Mouse (Mus musculus) CH12F3 (cell line): ENCODE data around the gene 2310039H08Rik.

Source experiments
- in situ Hi-C: fragments of 300-500 bp; cut with MboI; formaldehyde crosslinking; loops from 2 replicates; pipeline ENCODE4 v1.14.3; 2020; ENCODE audit warnings: low sequenced_read_pairs

Gene 2310039H08Rik

GRCm38 (mm10) chr17:46772404-46773277, at the start of gene 2310039H08Rik:
Gene 2310039H08Rik (plus strand): TSS chr17:46772635.
- in situ Hi-C loops, result no loop called here

DNA sequence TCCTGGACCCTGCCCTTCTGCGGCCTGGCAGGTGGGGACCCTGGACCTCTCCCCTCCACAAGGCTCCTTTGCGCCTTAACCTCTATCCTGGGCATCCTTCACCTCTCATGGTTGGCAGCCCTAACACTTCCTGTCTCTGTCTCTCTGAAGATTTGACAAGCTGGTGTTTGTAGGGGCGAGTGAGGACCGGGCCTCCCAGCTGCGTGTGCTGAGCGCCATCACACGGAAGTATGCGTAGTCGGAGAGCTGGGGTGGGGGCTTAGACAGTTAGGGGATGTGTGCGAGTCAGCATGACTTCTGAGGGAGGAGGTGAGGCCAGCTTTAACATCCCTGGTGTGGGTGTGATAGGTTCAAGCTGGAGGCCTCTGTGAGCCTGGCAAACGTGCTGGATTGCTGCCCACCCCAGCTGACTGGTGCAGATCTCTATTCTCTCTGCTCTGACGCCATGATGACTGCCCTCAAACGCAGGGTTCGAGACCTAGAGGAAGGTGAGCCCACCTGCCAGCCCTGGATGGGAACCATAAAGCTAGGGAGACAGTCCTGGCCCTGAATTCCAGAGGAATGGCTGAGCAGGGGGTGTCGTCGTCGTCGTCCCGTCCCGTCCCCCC, 47.9 kb upstream of the 2310039H08Rik start:
- in situ Hi-C loops, result no loop called here

- in situ Hi-C loops, result no loop called here
Measured at GRCm38 (mm10) chr17:46725273-46725672, 47.2 kb upstream of the 2310039H08Rik start.

- in situ Hi-C loops, result no loop called here
Measured at GRCm38 (mm10) chr17:46725731-46726645, 46.4 kb upstream of the 2310039H08Rik start.

GRCm38 (mm10) chr17:46727271-46727670, 45.2 kb upstream of the 2310039H08Rik start:
- in situ Hi-C loops, result no loop called here

GRCm38 (mm10) chr17:46728021-46728420, 44.4 kb upstream of the 2310039H08Rik start:
- in situ Hi-C loops, result no loop called here

GRCm38 (mm10) chr17:46728496-46728895, 43.9 kb upstream of the 2310039H08Rik start:
- in situ Hi-C loops, result no loop called here

GRCm38 (mm10) chr17:46728904-46729318, 43.5 kb upstream of the 2310039H08Rik start, which contains the start of gene Gnmt:
Gene Gnmt (minus strand): TSS chr17:46729168.
- in situ Hi-C loops, result no loop called here

GRCm38 (mm10) chr17:46734055-46734454, 38.4 kb upstream of the 2310039H08Rik start:
- in situ Hi-C loops, result no loop called here

DNA sequence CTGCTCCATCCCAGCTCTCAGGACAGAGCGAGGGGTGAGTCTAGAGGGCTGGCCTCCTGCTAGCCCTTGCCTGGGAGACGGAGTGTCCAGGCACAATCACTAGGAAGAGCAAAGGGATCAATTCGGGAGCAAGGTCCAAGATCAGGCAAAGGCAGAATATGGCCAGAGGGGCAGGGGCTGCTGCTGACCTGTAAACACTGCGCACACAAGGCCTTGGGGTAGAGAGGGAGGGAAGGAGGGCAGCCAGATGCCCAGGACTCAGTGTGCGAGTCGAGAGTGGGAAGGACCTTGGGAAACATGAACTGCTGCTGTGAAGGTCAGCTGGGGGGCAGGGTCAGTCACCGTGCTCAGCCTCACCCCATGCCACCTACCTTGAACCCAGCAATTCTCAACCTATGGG, 37.1 kb upstream of the 2310039H08Rik start:
- in situ Hi-C loops, result no loop called here

- in situ Hi-C loops, result no loop called here
Measured at GRCm38 (mm10) chr17:46736160-46736559, 36.3 kb upstream of the 2310039H08Rik start.

DNA sequence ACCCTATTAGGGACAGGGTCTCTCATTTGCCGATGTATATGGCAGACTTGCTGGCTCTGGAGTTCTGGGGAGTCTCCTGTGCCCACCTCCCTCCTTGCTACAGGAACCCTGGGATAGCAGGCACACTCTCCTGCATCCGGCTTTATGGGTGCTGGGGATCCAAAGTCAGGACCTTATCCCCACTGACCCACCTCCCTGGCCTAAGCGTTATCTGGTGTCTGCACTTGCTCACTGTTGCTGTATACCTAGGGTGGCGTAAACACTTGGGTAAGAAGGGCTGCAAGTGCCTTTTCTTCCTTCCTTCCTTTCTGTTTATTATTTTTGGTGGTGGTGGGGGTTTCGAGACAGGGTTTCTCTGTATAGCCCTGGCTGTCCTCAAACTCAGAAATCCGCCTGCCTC, 31.1 kb upstream of the 2310039H08Rik start:
- in situ Hi-C loops, result no loop called here

GRCm38 (mm10) chr17:46742986-46743385, 29.4 kb upstream of the 2310039H08Rik start:
- in situ Hi-C loops, result no loop called here

DNA sequence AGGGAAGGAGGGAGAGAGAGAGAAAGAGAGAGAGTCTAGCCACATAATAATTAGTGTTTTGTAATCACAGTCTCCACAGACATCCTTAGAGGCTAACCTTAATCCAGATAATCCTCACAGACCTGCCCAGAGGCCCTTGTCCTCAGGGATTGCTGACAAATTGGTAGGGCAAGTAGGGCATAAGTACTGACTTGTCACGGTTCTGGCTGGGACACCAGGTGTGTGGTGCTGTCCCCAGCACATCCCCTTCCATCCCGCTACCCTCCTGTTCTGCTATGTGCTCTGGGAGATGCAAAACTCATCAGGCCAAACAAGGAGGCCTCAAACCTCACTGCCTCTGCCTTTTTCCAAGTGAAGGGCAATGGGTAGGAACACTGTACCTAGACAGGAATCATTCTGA, 26.9 kb upstream of the 2310039H08Rik start:
- in situ Hi-C loops, result no loop called here

DNA sequence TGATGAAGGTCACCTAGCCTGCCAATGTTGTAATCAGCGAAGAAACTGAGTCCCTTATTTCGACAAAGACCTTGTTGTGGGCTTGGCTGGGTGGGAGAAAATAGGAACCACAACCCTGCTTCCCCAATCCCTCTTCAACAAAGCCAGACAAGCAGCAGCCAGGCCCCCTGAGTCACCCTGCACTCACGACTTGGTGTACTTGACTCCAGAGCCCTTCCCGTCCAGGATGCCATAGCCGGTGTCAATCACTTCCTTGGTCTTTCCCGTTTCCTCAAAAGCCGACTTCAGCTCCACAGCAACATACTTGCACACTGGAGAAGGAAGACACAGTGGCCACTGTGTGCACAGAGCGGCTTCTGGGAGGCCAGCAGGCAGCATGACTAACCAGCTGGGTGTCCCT, 25.2 kb upstream of the 2310039H08Rik start:
- in situ Hi-C loops, result no loop called here

DNA sequence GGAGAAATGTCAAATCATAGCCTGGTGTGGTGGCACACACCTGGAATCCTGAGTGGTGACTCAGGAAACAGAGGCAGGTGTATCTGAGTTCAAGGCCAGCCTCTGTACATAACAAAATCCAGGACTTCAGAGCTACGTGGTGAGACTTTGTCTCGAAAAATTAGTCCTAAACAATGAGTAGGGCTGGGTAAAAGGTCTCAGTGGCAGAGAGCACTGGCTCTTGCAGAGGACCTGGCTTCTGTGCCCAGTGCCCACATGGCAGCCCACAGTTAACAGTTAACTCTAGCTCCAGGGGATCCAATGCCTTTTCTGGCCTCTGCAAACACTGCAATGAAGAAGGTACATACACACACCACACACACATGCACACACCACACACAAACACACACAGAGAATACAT, 24.6 kb upstream of the 2310039H08Rik start:
- in situ Hi-C loops, result no loop called here

DNA sequence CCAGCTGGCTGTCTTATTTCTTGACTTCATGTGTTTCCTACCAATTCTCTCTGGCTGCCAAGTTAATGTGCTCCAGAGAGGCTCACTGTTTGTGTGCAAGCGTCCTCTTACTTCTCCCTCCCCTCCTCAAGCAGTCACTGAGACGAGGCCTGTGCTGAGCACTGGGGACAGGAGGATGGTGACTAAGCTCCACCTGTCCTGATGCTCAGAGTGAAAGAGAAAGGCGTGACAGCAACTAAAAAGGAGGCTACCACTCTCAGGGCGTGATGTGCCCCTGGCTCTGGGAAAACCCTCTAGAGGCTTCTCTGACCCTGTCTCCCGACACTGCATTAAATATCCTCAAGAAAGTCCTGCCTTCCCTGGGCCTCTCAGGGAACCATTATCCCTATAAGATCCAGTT, 23.2 kb upstream of the 2310039H08Rik start:
- in situ Hi-C loops, result no loop called here

- in situ Hi-C loops, result no loop called here
Measured at GRCm38 (mm10) chr17:46750580-46750979, 21.9 kb upstream of the 2310039H08Rik start.

DNA sequence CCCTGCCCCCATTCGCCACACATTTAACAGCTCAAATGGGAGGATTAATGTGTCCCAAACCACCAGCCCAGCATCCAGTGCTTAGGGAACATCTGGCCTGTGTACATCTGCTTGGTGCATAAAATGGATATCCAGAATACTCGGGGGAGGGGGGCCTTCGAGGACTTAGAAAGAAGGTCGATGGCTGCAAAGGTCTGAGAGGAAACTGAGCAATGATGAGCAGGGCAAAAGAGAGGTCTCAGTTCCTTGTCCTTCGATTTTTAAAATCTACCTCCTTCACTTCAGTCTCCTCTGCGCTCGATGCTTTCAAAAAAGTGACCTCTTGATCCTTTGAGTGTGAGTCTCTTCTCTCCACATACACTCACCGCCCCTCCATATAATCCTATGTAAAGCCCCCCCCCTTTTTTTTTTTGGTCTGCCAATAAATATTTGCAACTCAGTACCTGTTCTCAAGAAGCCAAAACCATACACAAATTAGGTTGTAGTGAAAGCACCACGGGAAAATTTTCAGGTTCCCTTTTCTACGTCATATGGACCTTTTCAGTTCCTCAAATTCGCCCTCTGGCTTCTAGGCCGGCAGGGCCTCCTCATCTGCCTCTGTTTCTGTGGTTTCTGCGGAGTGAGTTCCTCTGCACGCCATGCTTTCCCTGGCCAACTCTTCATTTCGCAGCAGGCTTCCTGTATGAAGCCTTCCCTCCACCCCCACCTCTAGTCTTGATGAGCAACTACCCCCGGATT, 21.2 kb upstream of the 2310039H08Rik start:
- in situ Hi-C loops, result no loop called here

DNA sequence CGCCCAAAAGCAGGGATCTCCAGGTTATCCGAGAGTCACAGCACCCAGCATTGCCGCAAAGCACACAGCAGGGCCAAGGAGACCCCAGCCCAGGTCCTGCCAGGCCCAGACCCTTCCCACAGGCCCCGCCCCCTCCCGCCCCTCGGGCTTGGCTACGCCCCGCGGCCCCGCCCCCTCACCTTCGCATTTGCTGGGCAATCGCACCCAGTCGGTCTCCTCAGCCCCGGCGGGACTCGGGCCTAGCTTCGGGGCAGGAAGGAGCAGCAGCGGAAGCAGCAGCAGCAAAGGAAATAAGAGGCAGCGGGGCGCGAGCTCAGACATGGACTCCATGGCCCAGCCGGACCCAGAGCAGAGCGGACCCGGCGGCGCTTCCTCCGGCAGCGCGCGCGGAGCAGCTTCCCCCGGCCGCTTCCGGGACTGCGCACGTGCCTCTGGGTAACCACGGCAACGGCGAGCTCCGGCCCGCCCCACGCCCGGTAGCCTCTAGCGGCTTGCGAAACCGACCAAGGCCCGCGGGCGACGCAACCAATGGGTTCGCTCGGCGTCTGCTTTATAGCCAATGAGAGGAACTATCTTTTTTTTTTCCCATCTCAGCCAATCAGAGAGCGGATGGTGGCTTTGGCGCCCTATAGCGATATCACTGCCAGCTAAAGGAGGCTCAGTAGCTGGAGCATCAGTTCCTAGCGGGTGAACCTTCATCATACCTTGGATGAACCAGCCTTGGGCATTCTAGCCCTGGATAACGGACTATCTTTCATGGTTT, 20.5 kb upstream of the 2310039H08Rik start, which contains the start of gene Cnpy3:
Cnpy3 (minus strand) TSS at position 421 of the 763 bp plus-strand sequence.
- in situ Hi-C loops, result no loop called here
